Mouse (Mus musculus) layer of hippocampus, adult 9-11 months (tissue): ENCODE results near the gene Gm10840.
A peak's percentile ranks its signal among the peaks of the same experiment; 100 is the strongest.
"Not testable (repeated sequence)": the region's sequence is repeated elsewhere in the genome, so short reads cannot be mapped to it uniquely, and the experiment has no call there.

Experiments used
- DNase-seq: peaks from one replicate; pipeline ENCODE4 v3.0.0; 2022

The Gm10840 gene

GRCm38 (mm10) chr11:106160841-106161721, at the start of gene Gm10840, which contains the start of gene Limd2:
Gene Gm10840, plus strand, starts transcription at chr11:106160850.
Gene Limd2, minus strand, starts transcription at chr11:106160860.
- peak; percentile 94 for DNase-seq

- DNase-seq, result no peak
Observed at GRCm38 (mm10) chr11:106111688-106112087, 49.0 kb upstream of the Gm10840 start.

- DNase-seq, result no peak
Observed at GRCm38 (mm10) chr11:106122221-106122620, 38.4 kb upstream of the Gm10840 start.

GRCm38 (mm10) chr11:106122736-106123135, 37.9 kb upstream of the Gm10840 start:
- peak; percentile 53 for DNase-seq

- DNase-seq, result no peak
Observed at GRCm38 (mm10) chr11:106124784-106125183, 35.9 kb upstream of the Gm10840 start.

GRCm38 (mm10) chr11:106125827-106126226, 34.8 kb upstream of the Gm10840 start:
- DNase-seq, result no peak

- not testable (repeated sequence) for DNase-seq
Observed at GRCm38 (mm10) chr11:106126727-106127373, 33.8 kb upstream of the Gm10840 start.

GRCm38 (mm10) chr11:106129477-106129876, 31.2 kb upstream of the Gm10840 start:
- no peak for DNase-seq

- DNase-seq, result no peak
Observed at GRCm38 (mm10) chr11:106132516-106132915, 28.1 kb upstream of the Gm10840 start.

- DNase-seq, result peak; percentile 66
Observed at GRCm38 (mm10) chr11:106134580-106135528, 25.8 kb upstream of the Gm10840 start.

GRCm38 (mm10) chr11:106151219-106151618, 9.4 kb upstream of the Gm10840 start:
- DNase-seq, result no peak

- peak; percentile 80 for DNase-seq
Observed at GRCm38 (mm10) chr11:106152132-106152531, 8.5 kb upstream of the Gm10840 start.

GRCm38 (mm10) chr11:106154091-106154490, 6.6 kb upstream of the Gm10840 start:
- no peak for DNase-seq

- no peak for DNase-seq
Observed at GRCm38 (mm10) chr11:106154770-106155169, 5.9 kb upstream of the Gm10840 start.

- no peak for DNase-seq
Observed at GRCm38 (mm10) chr11:106155761-106156160, 4.9 kb upstream of the Gm10840 start.

GRCm38 (mm10) chr11:106156257-106156656, 4.4 kb upstream of the Gm10840 start:
- no peak for DNase-seq

- no peak for DNase-seq
Observed at GRCm38 (mm10) chr11:106157154-106157553, 3.5 kb upstream of the Gm10840 start.

GRCm38 (mm10) chr11:106158081-106158929, 2.3 kb upstream of the Gm10840 start:
- no peak for DNase-seq

- no peak for DNase-seq
Observed at GRCm38 (mm10) chr11:106158930-106159215, 1.8 kb upstream of the Gm10840 start.

GRCm38 (mm10) chr11:106159216-106159920, 1.3 kb upstream of the Gm10840 start:
- peak; percentile 81 for DNase-seq
